Mouse (Mus musculus) T-cell, adult 2 months (primary cell): ENCODE results near the gene Cnnm2.
A peak's percentile ranks its signal among the peaks of the same experiment; 100 is the strongest.

ENCODE experiments used
- DNase-seq: peaks from one replicate; pipeline ENCODE4 v3.0.0; 2022; ENCODE audit warnings: low spot score

The Cnnm2 gene

DNA sequence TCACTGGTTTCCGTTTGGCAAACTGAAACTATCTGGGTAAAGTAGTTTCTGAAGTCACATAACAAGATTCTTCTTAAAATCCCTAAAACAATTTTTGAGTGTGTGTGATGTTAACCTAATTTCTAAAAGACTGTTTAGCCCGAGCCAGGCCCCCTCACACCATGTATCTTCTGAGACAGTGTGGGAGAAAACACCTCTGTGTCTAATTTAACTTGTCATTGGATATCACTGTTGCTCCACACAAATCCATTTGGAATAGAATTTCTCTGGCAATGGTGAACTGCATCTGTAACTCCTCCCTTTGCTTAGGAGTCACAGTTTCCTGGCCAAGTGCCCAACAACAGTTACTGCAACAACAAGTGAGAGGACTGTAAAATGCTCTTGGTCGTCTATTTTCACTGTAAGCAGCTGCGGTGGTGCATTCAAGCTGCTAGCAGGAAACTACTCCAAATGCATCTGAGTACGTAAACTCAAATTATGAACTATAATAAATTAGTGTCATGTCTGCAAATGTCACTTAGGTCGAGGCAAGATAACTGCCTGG is 167.7 kb downstream of the Cnnm2 start:
- peak; percentile 40 for DNase-seq
